Mouse (Mus musculus): Measurements from ENCODE around the gene Abo.
"Not testable (repeated sequence)": the region's sequence is repeated elsewhere in the genome, so short reads cannot be mapped to it uniquely, and the experiment has no call there.

Gene Abo

DNA sequence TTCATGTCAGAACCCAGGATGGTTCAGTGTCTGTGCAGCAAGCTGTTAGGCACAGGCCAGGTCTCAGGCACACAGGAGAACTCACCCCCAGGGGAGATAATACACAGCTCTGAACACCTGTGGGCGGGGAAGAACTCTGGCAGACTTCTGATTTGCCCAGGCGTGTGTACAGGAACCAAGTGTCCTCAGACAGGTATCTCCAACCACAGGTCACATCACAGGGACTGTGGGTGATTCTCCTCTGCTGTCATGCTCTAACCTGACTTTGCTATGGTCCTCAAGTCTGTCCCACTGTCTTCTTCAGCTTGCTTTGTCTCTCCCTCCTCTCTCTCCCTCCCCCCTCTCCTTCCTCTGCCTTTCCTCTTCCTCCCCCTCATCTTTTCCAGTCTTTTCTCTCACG lies at the start of gene Abo:
Gene Abo, minus strand, starts transcription at position 101 of the 400 bp plus-strand sequence.
- no peak for DNase-seq

DNA sequence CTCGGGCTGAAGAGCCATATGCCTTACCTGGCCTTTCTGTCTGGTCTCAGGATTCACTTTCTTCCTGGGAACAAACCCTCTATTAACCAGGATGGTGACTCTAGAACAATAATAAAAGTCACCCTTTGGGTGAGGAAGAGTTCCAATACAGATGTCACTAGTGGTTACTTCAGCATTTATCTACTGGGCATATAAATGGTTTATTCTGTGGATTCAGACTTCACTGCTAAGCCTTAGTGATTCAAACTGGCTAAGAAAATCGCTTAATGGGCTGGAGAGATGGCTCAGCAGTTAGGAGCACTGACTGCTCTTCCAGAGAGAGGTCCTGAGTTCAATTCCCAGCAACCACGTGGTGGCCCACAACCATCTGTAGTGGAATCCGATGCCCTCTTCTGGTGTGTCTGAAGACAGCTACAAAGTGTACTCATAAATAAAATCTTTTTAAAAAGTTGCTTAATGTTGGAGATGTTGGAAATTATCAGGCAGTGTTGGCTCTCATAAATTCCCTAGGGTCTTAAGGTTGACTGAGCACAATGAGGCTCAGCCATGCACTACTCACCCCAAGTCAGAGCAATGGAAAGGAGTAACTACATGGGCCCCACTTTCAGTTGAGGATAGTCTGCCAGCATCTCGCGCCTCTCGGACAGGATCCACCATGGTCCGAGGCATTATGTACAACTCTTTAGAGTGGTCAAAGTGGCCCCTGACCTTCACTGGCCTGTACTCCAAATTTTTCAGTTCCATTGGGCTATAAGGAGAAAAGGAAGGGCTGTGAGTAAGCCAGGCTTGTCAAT lies 49.6 kb upstream of the Abo start:
- no peak for DNase-seq

DNA sequence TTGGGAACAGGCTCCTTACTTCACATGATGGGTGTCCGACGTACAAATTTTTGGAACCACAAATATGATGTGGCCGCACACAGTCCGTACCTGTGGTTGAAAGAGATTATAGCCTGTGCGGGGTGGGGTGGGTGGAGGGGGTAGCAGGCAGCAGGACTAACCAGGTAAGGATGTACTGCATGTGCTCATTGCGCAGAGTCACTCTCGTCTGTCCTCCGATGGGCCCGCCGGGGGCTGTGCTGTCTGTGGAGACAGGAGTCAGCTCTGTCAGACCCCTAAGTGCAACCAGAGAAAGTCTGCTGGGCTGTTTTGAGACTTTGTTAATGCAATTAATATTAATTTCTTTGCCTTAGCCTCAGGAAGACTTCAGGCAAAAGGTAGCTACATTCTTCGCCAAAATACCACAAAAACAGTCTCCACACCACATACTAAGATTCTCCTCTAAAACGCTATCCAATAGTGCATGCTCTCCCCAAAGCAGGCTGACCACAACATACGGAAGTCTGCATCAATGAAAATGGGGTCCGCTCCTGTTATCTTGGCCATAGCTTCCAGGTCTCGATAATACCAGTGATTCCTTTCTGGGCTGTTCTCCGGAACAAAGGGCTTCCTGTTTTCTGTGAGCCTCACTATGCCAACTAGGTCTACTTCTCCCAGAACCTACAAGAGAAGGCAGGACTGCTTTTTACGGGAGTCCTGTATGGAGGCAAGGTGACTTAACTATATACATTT lies 48.8 kb upstream of the Abo start:
- no peak for DNase-seq

DNA sequence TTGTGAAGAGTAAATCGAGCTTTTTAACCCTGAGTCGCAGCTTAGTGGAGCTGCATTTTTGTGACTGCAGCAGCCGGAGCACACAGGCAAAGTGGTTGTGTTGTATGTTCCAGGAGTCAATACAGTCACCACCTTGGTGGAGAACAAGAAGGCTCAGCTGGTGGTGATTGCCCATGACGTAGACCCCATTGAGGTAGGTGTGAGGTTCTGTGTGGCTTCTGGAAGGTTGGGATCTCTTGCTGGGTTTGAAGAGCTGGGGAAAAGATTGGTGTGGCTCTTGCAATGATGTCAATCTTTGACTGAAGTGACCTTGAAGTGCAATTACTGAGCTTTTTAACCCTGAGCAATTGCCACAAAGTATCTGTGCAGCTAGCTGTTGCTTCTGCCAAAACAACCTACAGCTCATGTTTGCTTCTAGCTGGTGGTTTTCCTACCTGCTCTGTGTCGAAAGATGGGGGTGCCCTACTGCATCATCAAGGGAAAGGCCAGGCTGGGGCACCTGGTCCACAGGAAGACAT lies 47.5 kb upstream of the Abo start:
- no peak for DNase-seq

DNA sequence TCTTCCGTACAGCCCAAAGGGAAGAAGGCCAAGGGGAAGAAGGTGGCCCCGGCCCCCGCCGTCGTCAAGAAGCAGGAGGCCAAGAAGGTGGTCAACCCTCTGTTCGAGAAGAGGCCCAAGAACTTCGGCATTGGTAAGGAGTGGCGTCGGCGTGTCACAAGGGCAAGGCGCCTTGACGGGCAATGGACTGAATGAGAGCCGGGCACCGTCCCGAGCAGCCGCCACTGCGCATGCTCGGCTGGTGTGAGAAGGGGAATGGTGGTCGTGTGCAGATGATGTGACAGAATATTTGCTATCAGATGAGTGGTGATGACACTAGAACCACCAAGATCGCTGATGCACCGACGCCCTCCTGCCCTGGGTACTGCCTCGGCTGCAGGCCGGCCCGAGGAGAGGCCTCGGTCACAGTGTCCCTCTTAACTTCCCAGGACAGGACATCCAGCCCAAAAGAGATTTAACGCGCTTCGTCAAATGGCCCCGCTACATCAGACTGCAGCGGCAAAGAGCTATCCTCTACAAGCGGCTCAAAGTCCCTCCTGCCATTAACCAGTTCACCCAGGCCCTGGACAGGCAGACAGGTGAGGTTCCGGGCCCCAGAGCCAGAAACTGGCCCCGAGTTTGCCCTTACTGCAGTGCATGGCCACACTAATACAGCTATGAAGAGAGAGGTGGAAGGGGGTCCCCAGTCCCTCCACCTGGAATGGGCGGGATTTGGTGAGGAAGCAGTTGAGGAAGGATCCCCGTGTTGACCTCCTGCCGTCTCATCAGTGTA lies 46.4 kb upstream of the Abo start:
- no peak for DNase-seq

DNA sequence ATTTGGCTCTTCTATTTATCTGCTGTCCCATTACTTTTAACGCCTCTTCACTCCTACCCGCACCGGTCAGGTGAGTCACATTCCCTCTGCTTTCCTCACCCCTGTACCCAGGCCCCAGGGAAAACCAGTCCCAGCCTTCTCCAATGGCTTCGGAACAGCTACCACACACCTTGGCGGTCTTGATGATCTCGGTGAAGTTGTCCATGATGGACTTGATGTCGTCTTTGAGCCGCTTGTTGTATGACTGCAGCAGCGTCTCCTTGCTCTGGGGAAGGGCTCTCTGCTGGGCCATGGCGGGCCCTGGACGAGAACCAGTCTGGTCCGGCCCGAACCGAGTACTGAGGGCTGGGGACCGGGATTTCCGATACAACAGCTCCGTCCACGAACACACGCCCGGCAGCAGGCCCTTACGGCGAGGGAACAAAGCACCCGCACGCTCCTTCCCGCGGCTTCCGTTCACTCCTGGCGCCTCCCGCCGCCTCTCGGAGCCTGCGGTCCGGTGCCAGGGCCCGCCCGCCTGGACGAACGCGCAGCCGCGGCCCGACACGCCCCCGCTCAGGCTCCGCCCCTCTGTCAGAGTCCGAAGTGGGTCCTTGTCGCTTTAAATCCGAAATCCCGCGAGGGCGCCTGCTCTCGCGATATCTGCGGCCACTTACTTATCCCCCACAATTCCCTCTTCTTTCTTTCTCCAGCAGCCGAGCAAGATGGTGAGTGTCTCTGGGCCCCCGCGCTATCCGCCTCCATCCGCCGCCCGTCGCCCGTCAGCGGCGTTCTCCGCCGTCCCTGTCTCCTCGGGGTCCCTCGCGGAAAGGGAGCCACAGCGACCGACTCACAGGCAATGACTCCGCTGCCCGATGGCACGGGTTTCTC lies 45.6 kb upstream of the Abo start, which contains the start of the genes Med22 and Rpl7a:
Gene Med22, minus strand, starts transcription at position 554 of the 870 bp plus-strand sequence.
Gene Rpl7a, plus strand, starts transcription at position 641 of the 870 bp plus-strand sequence.
- DNase-seq, result peak; percentile 99

DNA sequence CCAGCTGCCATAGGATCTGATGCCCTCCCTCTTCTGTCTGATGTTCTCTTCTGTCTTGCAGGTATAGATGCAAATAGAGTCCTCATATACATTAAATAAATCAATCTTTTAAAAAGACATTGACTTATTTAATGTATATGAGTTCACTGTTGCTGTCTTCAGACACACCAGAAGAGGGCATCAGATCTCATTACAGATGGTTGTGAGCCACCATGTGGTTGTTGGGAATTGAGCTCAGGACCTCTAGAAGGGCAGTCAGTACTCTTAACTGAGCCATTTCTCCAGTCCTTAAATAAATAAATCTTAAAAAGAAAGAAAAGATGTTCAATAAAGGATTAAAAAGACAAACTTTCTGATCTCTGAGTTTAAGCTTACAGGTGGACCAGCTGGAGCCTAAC lies 44.6 kb upstream of the Abo start:
- DNase-seq, result no peak

DNA sequence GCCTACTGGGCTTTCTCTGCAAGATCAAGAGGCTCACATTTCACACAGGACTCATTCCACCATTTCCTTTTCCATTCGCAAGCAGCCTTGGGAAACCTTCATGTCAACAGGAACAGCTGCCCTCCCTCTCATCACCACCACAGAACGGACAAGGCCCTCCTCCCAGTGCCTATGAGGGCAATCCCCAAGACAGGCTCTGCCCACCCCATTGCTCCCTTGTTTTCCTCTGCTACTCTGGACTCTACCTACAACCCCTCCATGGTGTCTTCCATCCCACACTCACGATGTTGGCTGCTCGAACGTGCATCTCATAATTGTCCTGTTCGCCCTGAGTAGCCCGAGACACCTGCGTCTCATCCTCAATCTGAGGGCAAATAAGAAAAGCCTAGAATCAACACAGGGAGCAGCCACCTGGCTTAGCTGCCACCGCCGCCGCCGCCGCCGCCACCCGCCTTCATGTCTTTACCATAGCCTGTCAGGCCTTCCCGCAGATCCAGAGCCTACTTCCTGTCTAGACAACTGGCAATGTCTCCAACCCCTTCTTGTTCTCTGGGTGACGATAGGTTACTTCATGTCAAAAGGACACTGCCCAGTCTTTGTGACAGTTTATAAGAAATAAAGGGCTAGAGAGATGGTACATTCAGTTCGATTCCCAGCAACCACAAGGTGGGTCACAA lies 44.1 kb upstream of the Abo start:
- DNase-seq, result peak; percentile 15

DNA sequence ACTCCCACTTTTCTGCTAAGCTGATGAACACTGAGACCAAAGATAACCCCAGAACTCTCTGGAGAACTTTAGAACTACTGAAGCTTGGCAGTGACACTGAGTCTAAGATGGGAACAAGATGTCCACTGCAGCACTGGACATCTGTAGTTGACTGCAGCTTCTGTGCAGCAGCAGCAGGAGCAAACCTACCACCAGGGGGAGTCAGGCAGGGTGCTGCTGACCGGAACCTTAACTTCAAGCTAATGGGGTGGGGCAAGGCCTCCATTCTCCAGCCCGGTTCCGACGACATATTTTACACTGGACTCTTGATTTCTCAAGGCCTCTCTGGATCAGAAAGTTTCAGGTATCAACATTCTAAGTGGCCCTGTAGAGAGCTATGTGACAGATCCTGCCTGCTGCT lies 42.3 kb upstream of the Abo start:
- peak; percentile 67 for DNase-seq

DNA sequence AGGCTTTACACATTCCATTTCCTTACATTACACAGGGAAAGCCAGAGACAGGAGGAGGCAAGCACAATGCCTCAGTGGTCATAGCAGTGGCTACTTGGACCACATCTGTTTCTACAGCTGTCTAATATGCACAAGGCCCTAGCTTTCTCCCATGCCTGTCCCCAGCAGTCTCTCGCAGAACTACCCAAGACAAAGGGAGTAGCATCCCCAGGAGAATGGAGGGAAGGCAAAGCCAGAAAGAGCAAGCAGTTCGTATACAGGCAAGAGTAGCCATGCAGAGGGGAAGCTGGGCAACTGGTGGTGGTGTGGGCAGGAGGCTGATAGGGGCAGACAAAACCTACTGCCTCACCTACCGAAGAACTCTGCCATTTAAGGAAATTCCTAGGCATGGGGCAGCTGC lies 41.7 kb upstream of the Abo start:
- no peak for DNase-seq

DNA sequence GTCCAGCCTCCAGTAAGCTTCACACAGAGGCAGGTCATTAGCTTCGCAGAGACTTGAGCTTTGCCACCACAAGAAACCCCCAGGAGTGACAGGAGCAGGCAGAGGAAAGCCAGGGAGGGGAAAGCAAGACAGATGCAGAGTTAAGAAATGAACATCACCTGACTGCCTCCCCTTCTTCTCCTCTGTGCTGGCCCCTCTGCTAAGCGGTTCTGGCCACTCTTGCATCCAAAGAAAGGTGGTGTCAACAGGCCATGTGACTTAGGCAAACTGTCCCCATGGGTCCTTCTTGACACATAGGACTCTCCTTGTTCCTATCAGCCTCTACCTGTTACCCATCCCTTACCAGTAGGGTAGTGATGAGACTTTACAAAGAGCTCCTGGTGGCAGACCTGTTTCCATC lies 41.2 kb upstream of the Abo start:
- DNase-seq, result no peak

DNA sequence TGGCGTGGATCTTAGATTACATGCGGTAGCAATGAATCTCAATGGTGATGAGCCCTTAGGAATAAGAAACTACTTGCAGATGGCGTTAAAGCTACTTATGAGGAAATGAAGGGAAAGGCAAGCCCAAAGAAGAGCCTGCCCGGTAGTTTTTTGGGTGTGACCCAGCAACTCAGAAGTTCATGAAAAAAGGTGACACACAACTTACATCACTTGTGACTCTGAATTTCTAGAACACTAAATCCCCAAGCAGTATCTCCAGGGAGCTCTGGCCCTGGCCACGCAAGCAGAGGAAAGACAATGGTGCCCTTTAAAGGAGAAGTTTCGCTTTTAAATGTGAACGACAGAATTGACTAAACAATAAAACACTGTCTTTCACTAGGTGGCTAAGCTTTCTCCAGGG lies 38.5 kb upstream of the Abo start:
- DNase-seq, result no peak

DNA sequence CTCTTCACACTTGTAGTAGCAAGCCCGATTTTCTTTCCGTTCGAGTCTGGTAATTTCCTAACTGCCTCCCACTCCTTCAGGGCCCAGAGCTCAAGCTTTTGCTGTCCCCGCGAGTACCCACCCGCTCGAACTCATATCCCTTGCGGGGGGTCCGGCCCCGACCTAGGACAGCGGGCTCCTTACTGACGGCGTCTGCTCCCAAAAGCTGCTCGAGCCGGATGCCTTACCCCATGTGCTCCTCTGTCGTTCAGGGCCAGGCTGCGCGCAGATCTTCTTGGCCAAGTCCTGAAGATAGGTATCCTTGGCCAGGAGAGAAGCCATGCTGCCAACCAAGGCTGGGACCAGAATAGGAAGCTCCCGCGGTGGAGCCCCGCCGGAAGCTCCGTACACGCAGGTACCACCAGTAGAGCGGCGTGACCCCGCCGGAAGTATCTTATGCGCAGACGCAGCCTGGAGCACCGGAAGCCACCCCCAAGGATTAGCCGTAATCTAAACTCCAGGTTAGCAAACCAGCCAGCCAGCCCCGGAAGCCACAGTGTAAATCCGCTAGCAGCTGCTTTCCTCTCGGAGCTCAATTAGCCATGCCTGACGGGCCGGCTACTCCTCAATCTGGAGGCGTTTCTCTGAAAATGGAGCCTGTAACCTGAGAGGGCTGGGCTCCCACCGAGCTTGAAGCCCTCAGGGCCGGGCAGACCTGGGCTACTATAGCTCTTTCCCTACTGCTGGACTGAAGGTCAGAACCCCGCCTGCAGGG lies 37.9 kb upstream of the Abo start, which contains the start of gene Surf6:
Gene Surf6, minus strand, starts transcription at position 413 of the 754 bp plus-strand sequence.
- DNase-seq, result peak; percentile 98

DNA sequence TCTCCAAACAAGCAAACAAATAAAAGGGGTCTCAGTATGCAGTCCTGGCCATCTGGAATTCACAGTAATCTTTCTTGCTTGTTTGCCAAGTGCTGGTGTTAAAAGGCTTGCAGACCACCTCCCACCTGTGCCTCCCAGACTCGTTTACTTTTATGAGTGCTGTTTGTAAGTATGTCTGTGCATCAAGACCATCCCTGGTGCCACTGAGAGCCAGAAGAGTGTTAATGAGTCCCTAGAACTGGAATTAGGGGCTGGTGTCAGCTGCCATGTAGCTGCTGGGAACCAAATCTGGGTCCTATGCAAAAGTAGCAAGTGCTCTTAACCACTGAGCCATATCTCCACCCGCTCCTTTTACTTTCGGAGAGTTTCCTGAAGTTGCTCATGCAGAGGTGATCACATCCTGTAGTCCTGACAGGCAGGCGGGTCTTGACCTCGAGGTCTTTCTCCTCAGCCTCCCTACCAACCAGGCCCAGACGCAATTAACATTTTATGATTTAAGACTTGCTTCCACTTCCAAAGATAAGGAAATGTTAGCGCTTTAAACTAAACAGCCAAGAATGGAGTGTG lies 37.1 kb upstream of the Abo start:
- peak; percentile 24 for DNase-seq

DNA sequence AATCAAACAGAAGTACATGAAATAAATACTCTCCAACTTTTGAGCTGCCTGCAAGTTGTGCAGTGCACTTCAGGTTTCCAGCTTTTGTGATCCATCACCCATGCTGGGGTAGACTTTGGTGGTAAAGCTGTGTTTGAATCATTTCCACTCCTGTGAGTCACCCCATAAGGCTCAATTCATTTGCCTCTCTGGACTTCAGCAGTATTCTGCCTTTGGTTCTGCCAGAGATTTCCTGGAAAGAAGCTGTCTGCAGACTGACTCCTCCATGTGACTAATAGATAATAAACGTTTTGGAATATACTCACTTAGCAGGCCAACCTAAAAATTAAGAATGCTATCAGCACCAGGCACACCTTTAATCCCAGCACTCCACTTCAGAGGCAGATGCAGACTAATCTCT lies 36.0 kb upstream of the Abo start:
- no peak for DNase-seq

DNA sequence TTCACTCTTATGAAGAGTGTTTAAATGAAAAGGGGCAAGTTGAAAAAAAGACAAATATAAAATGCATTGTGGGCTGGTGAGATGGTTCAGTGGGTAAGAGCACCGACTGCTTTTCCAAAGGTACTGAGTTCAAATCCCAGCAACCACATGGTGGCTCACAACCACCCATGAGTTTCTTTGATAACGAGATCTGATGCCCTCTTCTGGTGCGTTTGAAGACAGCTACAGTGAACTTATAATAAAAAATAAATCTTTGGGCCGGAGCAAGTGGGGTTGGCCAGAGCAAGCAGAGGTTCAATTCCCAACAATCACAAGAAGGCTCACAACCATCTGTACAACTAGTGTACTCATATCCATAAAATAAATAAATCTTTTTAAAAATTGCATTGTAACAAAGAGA lies 31.1 kb upstream of the Abo start:
- DNase-seq, result no peak

DNA sequence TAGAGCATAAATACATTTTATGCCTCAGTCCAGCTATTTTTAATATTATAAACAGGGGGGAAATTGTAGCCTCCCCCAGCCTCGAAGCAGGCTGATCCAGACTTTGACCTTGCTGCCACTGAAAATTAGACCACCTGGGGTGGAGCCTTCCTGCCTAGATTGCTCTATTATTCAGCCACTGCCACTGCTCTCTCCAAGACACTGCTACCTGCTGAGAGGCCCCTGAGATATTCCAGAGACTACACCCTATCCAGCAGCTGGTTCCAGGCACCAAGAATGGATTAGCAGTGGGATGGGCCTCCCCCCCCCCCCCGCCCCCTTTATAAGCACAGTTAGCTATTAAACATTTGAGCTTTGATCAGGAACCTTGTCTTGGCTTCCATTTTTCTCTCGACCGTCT lies 21.4 kb upstream of the Abo start:
- DNase-seq, result not testable (repeated sequence)

DNA sequence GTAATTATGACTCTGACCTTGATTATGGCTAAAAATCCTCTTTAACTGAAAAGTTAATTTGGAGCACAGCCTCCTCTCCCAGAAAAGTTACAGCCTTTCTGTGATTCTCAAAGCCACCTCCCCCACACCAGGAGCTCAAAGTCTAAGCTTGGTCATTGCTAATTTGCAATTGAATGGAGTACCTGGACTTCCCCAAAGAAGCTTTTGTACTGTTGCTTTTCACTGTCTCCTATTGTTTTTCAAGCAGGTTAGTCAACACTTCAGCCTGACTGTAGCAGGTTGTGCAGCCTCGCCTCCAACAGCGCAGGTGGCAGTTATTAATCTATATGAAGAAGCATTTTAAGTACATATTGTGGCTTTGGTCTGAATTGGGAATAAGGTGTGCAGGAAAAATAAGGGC lies 20.8 kb upstream of the Abo start:
- DNase-seq, result peak; percentile 21

DNA sequence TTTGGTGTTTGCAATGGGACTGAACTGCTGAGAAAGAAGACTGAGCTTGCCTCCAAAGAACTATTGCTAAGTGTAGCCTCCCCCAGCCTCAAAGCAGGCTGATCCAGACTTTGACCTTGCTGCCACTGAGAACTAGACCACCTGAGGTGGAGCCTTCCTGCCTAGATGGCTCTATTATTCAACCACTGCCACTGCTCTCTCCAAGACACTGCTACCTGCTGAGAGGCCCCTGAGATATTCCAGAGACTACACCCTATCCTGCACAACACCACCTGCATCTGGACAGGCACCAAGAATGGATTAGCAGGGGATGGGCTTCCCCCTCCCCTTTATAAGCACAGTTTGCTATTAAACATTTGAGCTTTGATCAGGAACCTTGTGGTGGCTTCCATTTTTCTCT lies 13.8 kb upstream of the Abo start:
- DNase-seq, result no peak

DNA sequence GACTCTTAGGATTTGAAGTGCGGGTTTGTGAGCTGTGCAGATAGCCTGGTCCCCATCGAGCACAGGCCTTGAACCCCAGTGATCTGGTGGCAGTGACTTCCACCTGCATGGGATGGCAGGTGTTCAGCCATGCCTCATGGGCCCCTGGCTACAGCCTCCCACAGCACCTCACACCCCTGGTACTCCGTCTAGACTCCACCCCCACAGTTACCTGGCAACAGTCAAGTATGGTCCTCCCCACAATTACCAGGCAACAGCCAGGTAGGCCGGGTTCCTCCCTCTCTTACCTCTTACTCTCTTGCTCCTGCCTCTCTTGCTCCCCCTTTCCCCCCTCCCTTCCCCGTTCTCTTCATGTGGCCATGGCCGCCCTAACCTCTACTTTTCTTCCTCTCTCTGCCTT lies 5.9 kb upstream of the Abo start:
- no peak for DNase-seq
